Mouse (Mus musculus): ENCODE measurements at regions not wholly inside any gene's neighbourhood (a gene's known extent, or its start where the extent isn't known, plus 50 kb on each side); places are given as distances from the start of the nearest gene placed in this dataset.
A peak's percentile ranks its signal among the peaks of the same experiment; 100 is the strongest.

DNA sequence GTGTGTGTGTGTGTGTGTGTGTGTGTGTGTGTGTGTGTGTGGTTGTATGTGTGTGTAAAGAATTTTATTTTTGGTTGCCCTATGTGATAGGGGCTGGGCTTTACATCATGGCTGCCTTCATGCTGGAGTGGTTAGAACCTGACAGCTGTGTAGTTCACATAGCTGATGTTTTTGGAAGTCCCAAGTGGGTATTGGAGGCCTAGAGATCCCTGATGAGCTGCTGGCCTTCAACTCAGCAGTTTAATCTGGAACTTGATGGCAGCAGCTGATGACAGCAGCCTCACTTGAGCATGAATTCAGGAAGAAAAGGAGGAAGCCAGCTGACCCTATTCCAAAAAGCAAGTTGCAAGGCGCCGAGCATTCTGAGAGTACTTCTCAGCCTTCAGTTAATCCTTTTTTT, 846.6 kb downstream of the Adgrl2 start:
- DNase-seq: peak; percentile 17 to 41

DNA sequence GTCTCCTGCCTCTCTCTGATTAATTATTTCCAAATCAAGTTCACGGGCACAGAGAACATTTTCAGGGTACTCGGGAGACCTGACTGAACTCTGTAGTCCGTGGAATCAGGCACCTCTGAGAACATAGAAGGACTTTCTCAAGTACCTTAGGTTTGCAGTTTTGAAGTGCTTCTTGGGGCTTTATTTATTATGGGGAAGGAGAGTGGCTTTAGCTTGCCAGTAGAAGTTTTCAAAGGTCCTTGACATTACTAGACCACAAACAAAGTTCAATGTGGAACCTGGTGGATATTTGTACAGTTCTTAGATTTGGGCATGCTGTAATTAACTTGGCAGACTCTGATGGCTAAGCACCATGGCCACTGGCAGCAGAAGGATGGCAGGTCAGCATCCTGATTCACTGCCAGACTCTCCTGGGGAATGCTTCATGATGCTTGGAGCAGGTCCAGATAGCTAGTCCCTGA, 853.5 kb downstream of the Adgrl2 start:
- peak; percentile 39 to 62 for DNase-seq

DNA sequence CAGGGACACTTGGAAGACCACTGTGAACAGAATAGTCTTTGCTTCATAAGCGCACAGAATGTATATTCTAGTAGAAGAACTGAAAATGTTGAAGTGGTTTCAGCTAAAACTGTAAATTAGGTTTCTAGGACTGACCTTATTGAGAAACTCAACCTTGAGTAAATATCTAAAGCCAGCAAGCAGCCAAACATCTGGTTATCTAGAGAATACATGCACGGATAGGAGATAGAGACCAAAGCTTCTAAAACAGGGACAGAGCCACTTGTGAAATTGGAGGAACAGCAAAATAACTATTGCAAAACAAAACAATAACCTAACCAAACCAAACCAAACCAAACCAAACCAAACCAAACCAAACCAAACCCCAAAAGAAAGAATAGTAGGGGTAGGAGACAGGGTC, 855.7 kb downstream of the Adgrl2 start:
- DNase-seq: no peak

DNA sequence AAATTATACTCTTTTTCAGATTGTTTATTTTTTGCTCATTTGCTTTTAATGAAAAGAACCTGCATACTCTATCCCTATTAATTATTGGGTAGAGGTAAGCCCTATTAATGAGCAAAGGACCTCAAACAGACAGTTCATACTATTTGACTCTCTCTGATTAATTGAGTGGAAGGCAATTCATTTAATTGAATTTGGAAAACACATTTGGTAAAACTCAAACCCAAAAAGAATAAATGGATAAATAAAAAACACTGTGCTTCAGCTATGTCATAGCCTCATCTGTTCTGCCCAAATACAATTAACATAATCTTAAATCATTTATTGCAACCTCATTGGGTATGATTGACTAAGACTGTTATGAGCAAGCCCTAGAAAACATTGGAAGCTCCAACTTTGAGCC, 874.8 kb downstream of the Adgrl2 start:
- DNase-seq: no peak

DNA sequence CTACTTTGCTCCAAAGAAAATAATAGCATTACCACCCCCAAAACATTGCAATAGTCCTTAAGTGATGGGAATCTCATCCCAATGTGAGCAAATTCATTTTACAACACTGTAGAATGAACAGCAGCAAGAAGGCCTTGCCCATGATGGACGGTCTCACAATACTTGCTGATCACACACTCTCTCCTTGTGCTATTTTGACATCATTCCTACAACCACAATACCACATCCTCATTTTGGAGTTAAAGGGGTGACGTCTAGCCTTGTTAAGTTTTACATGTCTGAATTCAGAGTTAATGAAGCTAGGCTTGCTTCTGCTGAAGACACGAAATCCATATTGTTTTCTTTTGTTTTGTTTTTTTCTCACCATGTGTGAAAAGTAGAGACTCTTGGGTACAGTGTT, 878.2 kb downstream of the Adgrl2 start:
- no peak for DNase-seq

DNA sequence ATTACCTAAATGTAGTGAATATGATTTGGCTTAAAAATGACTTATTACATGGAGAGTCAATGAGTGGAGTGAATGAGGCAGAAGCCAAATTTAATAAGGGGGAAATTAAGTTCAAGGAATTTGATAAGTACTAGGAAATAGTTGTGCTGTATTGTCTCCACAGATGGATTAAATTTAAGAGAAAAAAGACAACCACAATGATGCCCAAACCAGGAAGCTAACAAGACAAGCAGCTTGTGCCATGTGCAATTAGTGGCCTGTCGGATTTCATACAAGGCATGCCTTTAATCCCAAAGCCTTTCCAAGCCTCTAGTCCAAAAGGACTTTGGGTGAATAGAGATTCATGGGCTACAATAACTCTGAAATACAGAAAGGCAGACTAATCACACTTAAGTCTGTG, 883.3 kb downstream of the Adgrl2 start:
- DNase-seq: no peak

DNA sequence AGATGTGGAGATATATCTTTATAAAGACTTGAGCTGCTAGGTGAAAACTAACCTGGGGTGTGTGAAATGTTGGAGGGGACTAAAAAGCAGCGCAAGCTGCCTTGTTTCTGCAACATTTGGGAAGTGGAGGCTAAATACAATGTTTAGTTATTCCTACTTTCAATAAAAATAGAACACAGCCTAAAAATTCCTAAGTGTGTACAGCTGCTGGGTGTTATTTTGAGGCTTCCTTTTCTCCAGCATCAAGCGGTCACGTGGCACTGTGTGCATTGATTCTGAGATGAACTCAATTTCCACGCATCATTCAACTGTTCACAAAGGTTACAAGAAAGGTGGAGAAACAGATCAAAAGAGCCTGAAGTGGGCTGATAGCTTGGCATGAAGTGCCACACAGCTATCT, 896.4 kb downstream of the Adgrl2 start:
- no peak for DNase-seq

DNA sequence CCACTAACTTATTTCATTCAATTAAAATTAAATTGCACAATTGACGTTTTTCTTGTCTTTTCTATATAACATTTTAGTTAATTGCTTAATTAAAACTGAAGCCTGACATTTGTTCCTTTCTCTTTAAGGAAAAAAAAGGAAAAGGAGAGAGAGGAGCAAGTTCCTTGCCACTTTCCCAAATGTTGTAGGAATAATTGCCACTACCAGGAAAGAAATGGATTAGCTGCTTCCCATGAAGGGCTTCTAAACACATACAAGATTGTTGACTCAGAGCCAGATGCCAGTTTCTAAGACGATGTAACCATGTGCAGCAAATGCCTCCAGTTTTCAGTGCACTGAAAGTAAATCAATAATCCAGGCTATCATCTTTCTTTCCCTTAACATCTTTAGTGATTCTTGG, 914.5 kb downstream of the Adgrl2 start:
- DNase-seq: no peak

DNA sequence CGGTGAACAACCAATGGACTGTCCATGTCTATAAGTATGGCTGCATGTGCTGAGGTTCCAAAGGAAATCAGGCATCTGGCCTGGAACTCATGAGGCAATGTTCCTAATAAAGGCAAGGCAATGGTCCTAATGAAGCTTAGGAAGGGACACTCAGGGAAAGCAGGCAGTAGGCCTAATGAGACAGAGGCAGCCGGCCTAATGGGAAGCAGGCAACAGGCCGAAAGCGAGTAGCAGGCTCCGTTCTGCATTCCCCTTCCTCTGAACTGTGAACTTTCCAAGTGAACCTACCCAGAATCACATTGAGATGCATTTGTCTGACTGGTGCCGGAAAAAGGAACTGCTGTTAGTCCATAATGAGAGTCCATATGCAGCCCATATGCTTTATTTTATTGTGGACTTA, 923.7 kb downstream of the Adgrl2 start:
- DNase-seq: no peak

DNA sequence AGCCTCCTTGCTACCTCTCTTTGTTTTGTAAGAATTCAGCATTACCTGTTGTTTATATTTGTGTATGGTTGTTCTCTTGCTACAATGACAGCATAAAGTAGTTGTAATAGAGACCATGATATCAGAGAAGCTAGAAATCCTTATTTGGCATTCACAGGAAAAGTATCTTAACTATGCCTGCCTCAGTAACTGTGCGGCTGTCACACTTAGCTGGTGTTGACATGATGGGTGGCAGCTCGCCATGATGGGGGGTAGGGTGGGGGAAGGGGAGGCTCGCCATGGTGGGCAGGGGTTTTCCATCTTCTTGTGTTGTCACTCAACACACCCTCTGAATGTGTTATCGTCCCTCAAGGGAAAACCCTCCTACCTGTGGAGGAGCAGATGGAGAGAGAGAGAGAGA, 934.3 kb downstream of the Adgrl2 start:
- DNase-seq: no peak

DNA sequence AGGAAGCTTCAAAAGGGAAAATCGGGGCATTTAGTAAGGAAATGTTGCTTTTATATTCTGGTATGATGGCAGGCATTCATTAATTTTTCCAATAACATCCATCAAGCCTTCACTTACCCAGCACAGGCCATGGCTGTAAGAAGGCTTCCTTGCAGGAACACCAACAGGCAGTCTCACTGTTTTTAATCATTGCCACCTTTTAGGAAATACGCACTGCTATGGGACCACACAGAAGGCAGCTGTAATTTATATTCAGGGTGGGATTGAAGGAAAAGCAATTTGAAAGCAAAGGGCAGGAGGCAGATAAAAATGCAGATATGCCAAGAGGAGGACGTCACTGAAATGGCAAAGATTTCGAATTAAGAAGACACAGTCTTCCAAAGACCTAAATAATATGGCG, 937.8 kb downstream of the Adgrl2 start:
- no peak for DNase-seq

DNA sequence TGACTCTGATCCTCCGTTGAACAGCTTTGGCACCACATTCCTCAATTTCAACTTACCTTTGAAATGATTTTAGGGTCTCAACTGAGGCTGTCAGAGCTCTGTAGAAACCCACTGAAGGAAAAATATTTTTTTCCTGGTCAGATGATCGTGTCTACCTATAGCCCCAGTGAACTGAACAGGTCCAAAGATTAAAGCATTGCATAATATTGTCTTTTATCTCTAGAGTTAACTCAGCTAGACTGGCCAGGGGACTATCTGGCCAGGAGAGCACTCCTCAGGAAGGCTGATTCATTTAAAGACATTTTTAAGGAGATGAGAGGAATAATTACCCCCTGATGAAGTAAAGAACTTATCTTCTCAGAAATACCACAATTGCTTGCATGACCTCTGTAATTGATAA, 942.1 kb downstream of the Adgrl2 start:
- DNase-seq: no peak

DNA sequence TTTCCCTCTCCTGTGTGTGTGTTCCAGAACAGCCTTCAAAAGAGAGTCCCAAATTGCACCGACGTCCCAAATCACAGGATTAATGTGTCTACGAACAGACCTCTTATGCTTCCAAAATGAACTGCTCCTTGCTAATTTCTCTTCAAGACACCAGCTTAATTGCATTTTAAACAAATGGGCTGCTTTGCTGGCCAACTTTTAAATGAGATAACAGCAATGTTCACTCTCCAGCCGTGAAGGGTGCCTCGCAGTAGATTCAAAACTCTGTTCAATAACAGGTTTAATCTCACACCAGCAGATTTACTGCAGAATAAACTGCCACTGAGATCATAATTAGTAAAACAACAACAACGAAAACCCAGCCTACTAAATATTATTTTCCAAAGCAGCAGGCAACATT, 957.8 kb downstream of the Adgrl2 start:
- DNase-seq: no peak

DNA sequence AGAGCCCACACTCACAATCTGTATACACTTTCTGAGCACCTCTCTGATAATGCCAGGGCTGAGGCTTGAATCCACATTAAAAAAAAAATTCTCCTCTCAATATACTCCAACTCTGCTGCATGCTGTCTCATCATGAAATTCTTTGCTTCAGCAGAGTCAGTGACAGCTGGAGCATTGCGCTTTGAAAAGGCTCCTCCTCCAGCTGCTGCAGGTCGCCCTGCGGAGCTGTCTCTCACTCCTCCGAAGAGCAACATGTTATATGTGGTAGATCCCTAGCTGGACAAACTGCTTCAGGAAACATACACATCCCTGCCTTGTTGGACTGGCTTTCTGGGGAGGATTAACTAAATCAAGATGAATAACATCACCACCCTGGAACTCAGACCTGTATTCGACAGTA, 984.5 kb downstream of the Adgrl2 start:
- DNase-seq: no peak

DNA sequence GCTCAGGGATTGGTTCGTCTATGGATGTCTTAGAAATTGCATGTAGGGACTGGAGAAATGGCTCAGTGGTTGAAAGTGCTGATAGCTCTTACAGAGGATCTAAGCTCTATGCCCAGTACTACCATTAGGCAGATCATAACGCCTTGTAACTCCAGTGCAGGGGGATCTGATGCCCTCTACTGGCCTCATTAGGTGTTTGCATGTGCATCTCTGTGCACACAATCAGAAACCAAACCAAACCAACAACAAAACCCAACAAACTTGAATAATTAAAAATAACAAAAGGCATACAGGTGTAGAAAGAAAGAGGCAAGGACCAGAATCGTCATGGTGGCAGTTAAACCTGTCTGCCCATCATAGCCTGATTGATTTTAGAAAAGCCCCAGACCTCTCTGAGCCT, 986.3 kb downstream of the Adgrl2 start:
- DNase-seq: no peak

DNA sequence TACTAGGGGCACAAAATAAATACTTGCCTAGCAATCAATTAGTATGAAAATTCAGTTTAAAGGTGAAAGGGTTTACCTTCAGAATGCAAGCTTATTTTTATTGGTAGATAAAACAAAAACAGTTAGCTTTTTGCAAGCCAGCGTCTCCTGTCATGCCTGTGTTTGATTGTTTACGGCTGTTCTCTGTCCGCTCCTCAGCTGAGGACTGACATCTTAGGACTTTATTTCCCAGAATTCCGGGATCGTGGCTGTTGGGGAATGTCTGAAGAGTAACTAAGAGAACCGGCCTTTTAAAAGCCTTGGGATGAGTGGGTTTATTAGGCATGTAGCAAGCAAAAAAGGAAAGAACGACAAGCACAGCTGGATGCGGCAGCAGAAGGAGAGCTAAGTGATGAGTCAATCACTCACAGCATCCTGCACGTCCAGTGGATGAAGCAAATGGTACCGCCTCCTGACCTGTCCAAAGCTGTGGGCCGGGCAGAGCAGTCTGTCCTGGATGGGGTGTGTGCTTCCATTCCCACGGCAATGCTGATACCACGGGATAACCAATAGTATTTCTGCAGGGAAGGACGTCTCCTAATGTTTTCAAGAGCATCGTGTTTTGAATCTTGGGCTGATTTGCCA, 990.9 kb downstream of the Adgrl2 start:
- DNase-seq: peak; percentile 11 to 23

DNA sequence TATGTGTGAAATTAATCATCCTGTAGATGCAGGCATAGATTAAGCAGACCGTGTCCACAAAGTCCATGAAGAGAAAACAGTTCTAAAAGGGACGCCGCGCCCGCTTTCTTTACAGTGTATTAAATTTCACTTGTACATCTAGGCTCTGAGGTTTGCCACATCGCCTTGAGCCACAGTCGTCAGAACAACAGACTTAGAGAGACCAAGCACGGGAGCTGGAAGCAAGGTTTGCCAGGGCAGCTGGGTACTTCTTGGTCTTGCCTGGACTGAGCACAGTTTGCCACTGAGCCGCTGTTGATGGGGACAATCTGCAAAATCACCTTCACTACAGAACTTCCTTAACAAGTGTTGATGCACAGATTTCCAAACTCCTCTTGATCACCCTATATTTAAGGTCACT, 998.6 kb downstream of the Adgrl2 start:
- no peak for DNase-seq

DNA sequence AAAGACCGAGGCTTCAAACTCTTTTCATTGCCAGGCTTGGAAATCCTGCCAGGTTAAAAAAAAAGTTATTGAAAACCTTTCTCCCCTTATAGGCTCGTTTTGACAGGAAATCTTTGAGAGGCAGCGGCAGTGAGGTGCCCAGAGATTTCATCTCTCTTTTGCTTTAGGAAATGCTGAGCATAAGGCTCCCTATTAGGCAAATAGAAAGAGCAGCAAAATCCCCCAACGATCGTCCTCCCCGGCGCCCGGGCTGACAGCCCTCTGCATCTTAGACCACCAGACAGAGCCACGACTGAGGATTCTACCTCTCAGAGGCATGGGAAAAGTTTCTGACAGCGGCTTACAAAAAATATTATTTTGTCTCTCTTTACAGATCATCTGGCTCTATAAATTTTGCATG, 999.5 kb downstream of the Adgrl2 start:
- no peak for DNase-seq

DNA sequence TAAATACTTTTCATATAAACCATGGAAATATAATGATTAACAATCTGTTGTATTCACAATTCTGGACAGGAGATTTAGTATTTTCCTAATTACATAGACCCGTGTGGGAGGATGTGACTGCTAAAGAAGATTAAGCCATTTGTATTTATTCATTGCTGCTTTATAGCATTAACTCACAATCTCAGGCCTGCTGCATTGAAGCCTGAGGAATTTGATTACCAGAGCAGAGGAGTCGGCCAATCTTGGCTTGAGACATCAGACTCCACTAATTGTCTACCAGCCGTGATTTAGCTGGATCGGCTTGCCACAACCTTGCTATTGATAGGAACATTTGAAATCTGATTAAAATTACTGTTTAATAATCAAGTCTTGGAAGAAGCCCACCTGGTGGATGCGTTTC, 1007.5 kb downstream of the Adgrl2 start:
- DNase-seq: no peak

DNA sequence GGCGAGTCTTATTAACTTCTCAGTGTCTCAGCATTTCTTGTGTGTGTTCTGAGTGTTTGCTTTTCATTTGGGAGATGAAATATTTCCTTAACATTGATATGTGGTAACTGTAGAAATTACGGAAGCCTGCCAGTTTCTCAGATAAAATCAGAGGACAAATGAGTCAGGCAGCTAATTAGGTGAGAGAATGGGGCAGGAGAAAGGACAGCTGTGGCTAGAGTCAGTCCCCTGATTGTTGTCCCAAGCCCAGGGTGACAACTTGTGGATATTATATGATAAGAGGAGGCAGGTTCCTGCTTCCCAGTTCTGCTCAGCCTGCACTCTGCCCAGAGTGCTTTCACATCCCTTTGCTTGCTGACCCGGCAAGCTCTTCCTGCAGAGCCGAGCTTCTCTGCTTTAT, 1008.7 kb downstream of the Adgrl2 start:
- no peak for DNase-seq

DNA sequence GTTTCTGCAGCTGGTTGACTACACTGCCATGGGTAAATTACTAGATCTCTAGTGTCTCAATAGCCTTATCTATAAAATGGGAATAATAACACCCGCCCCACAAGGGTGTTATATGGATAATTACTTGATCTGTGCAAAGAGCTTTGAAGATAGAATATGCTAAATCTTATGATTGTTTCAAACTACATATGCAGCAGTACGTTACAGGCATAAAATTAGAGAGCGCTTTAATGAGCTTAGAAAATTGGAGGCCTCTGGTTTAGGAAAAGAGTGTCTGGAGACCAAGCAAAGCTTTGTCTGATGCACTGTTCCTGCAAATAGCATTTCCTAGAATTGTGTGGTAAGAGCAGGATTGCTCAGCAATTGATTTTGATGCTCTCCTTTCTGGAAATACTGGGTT, 1013.8 kb downstream of the Adgrl2 start:
- no peak for DNase-seq

DNA sequence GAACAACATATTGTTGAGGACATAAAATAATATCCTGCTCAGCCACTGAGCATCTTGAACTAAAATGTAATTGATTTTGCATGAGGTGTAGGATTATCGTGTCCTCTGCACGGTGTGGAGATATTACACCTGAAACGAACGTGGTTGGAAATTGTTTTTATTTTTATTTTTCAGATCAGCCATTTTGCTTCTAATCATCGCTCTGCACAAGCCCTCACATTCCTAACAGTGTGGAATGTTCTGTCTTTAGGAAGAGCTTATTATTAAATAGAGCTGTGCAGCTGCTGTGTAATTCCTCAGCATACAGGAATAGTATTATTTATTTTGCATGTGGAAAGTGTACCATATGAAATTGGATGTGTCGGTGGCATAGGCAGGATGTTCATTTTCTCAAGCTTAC, 1014.3 kb downstream of the Adgrl2 start:
- DNase-seq: no peak

DNA sequence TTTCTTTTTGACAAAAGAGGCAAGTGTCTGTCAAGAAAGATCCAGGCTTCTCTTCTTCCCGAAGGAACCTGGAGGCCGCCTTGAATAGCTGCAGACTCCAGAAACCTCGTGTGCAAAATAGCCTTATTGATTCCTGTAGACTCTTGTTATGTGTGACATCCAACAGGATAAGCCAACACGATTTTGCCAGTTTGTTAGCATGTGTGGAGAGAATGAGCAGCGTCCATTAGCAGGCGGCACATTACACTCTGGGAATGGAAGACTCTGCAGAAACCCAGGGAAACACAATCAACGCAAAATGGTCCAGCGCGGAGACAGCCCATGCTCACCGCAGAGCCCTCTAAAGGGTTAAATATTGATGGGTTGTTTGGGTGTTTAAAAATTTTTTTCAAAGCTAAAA, 1014.9 kb downstream of the Adgrl2 start:
- no peak for DNase-seq

DNA sequence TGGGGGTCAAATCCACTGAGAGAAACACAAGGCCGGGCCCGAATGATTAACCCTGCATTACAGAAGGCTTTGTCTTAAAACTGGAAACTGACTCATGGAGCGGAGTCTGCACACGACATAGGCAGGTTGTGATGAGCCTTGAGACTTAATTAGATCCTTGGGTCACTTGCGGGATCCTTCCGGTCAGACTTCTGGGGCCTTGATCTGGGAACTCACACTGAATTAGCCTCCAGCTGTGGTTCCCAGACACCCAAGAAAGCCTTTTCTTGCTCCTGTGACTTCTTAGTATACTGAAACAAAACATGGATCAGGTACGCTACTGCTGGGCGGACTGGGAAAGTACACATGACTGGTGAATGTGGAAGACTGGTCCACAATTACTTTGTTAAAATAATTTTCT, 1015.8 kb downstream of the Adgrl2 start:
- DNase-seq: no peak

DNA sequence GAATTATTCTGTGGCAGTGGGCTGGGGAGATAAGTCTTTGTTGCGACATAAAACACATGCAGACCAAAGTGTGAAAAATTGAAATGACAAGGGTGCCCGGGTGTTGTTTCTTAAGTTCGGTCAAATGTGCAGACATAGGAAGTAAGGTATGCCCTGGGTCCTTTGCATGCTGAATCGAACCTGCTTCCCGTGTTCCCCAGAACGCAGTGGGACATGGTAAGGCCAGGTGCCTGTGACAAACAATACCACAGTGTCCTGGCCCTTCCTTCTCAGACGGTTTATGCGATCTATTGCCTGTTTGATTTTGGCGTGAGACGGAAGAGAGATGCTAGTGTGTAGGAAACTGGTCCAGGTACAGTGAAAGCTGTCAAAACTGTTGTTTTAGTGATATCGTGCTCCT, 1022.1 kb downstream of the Adgrl2 start:
- DNase-seq: no peak

DNA sequence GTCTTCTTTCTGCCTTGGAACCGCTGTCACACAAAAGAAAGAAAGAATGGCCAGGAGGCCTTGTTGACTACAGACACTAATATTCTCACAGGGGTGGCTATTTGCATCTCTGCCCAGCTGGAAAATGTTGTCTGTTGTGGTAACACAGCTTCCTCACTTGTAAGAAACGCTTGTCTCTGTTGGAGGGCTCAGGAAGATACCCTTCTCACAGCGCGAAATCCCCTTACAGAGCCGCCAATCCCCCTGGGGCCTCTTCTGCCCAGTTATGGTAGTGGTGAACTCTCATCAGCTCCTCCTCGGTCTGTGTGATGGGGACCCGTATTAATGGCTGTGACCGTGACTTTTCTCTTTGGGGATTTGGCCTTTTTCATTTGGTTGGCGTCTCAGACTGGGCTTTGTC, 1022.5 kb downstream of the Adgrl2 start:
- DNase-seq: no peak
